Mouse (Mus musculus): Measurements from ENCODE around the gene Pot1a.

Pot1a gene

GRCm38 (mm10) chr6:25808806-25809495 is at the start of gene Pot1a:
Gene Pot1a (minus strand): TSS chr6:25809246.
- peak; percentile 96 for DNase-seq

- no peak for DNase-seq
Measured at GRCm38 (mm10) chr6:25836261-25836660, 27.2 kb upstream of the Pot1a start.

GRCm38 (mm10) chr6:25806021-25806420 is 3.0 kb downstream of the Pot1a start:
- no peak for DNase-seq

GRCm38 (mm10) chr6:25802269-25802668 is 6.8 kb downstream of the Pot1a start:
- DNase-seq, result no peak

GRCm38 (mm10) chr6:25801230-25801629 is 7.8 kb downstream of the Pot1a start:
- no peak for DNase-seq

- no peak for DNase-seq
Measured at GRCm38 (mm10) chr6:25768238-25768637, 40.8 kb downstream of the Pot1a start.

- no peak for DNase-seq
Measured at GRCm38 (mm10) chr6:25767552-25767951, 41.5 kb downstream of the Pot1a start.

- DNase-seq, result no peak
Measured at GRCm38 (mm10) chr6:25767073-25767472, 42.0 kb downstream of the Pot1a start.

- no peak for DNase-seq
Measured at GRCm38 (mm10) chr6:25766283-25766682, 42.8 kb downstream of the Pot1a start.

- DNase-seq, result no peak
Measured at GRCm38 (mm10) chr6:25752651-25753050, 56.4 kb downstream of the Pot1a start.

GRCm38 (mm10) chr6:25736533-25736932 is 72.5 kb downstream of the Pot1a start:
- no peak for DNase-seq

GRCm38 (mm10) chr6:25726560-25726959 is 82.5 kb downstream of the Pot1a start:
- no peak for DNase-seq

GRCm38 (mm10) chr6:25710601-25711000 is 98.4 kb downstream of the Pot1a start:
- DNase-seq, result no peak

- DNase-seq, result no peak
Measured at GRCm38 (mm10) chr6:25709250-25709895, 99.7 kb downstream of the Pot1a start.

GRCm38 (mm10) chr6:25699956-25700355 is 109.1 kb downstream of the Pot1a start:
- DNase-seq, result no peak

Measured in thymus, postnatal 14 days (tissue).